Mouse (Mus musculus) testis, adult 2 months (tissue): ENCODE data around the gene Bicdl2. TPM values are rescaled to one million over a fixed set of nuclear protein-coding genes. Genes with fewer than 3 reads are reported as not detected.

ENCODE experiments used
- H3K27ac ChIP-seq: fragments of 200-500 bp; 2 replicates; pipeline ENCODE4 v1.5.1; 2012; ENCODE audit warnings: low read depth, low read length; ENCODE audit not compliant: control insufficient read depth, insufficient read depth
- H3K27me3 ChIP-seq: fragments of 200-500 bp; 2 replicates; pipeline ENCODE4 v1.6.1; 2012; ENCODE audit warnings: mild to moderate bottlenecking, low read length, moderate library complexity; ENCODE audit not compliant: control insufficient read depth, insufficient read depth
- H3K36me3 ChIP-seq: fragments of 200-500 bp; 2 replicates; pipeline ENCODE4 v1.6.1; 2012; ENCODE audit warnings: mild to moderate bottlenecking, low read length; ENCODE audit not compliant: control insufficient read depth, insufficient read depth
- H3K4me1 ChIP-seq: fragments of 200-500 bp; 2 replicates; pipeline ENCODE4 v1.6.1; 2012; ENCODE audit warnings: low read length; ENCODE audit not compliant: control insufficient read depth, insufficient read depth
- H3K4me3 ChIP-seq: fragments of 200-500 bp; 2 replicates; pipeline ENCODE4 v1.5.1; 2012; ENCODE audit warnings: low read depth, mild to moderate bottlenecking, low read length, moderate library complexity, mixed read lengths; ENCODE audit not compliant: control insufficient read depth
- CTCF ChIP-seq: fragments of 200-500 bp; IDR thresholded peaks from 2 replicates; pipeline ENCODE4 v1.5.1; 2012; ENCODE audit warnings: low read depth, mild to moderate bottlenecking, inconsistent platforms, low read length, moderate library complexity; ENCODE audit not compliant: control insufficient read depth, insufficient read depth, insufficient replicate concordance
- POLR2A ChIP-seq: fragments of 200-500 bp; IDR thresholded peaks from 2 replicates; pipeline ENCODE4 v1.6.1; 2012; ENCODE audit warnings: low read depth, mild to moderate bottlenecking, inconsistent platforms, low read length, moderate library complexity; ENCODE audit not compliant: control insufficient read depth
- polyA plus RNA-seq: library from polyadenylated mRNA; depleted of rRNA; stranded (reverse); fragments of >200 nt; gene quantifications from 2 replicates; pipeline ENCODE4 v1.2.3, GENCODE M21; 2012; rRNA removed

Bicdl2 gene
- 1.0 and 1.5 TPM in 2 replicates for polyA plus RNA-seq

DNA sequence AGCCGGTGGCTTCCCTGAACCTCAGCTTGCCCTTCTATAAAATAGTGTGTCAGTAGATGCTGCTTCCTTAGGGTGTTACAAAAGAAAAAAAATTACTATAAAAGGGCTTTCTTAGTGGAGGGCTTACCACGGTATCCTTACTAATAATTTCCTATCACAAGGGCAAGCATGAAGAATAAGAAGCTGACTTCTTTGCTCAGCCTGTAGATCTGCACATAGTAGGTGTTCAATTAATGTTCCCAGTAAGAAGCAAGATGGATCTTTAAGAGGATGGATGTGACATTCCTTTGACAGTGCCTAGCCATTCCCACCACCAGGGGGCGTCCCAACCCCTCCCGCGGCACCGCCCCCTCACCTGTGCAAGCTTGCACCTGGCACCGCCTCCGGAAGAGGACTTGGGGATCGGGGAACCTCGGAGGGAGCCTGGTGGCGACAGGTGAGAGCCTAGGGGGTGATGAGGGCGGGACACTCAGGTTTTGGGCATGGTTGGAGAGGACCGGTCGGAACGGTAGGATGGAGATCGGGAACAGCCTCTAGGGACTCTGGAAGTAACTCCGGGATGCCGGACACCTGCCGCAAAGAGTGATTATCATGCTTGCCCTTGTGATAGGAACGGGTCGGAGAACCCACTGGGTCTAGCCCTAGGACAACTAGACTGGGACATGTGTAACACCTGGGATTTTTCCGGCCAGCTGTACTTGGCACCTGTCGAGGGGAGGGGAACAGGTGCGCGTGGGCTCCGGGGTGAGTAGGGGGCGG is at the start of gene Bicdl2:
Gene Bicdl2 (plus strand): TSS at position 390 of the 759 bp plus-strand sequence.
- Histone ChIP-seq H3K36me3 (no peaks in the 10 kb centered on the region), H3K4me3 (no peak within 1 kb of the TSS; the same call in 1 of the 2 replicates), H3K4me1 (peaks cover 19% of the 10 kb centered on the region), H3K27me3 (no peaks in the 10 kb centered on the region), H3K27ac (no peak within 1 kb of the TSS)
- TF ChIP-seq CTCF: peak; percentile 70
- TF ChIP-seq POLR2A: no peak

DNA sequence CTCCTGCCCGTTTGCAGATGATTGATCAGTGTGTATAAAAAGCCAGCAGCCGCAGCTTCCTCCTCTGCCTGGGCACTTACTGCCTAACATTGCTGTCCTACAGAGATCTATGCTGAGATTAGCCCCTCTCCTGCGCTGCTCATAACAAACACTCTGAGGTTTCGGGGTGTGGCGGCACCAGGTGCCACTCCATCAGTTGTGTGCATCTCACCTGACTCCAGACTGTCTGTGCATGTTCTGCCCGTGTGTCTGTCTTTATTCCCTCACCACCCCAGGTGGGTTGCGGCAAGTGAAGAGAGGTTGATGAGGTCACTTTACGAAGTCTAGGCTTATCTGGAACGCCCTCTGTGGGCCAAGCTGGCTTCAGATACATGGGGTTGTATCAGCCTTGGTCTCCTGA is 43.2 kb upstream of the Bicdl2 start:
- H3K36me3 ChIP-seq: no peaks in the 10 kb centered on the region
- TF ChIP-seq CTCF: no peak
- no peak for TF ChIP-seq POLR2A
- no peak overlapping the region for H3K4me3 ChIP-seq
- no peaks in the 10 kb centered on the region for H3K4me1 ChIP-seq
- H3K27ac ChIP-seq: no peak overlapping the region
- H3K27me3 ChIP-seq: no peaks in the 10 kb centered on the region

DNA sequence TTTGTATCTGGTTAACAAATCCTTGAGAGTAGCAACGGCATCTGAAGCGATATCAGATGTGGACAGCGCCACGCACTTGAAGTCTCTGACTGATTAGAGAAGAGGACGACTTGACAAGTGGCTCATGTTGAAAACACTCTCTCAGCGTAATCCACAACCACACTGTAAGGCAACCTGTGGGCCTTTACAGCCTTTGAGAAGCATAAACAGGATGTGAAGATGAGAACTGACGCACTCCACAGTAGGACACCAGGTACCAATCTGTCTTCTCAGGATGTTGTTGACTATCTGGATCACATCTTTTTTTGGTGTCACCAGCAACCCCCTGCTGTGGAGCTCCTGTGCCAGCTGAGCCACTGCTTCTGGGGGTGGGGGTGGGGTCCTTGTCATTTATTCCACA is 40.0 kb upstream of the Bicdl2 start:
- Histone ChIP-seq H3K27ac (no peak overlapping the region), H3K4me3 (no peak overlapping the region), H3K27me3 (no peaks in the 10 kb centered on the region), H3K4me1 (no peaks in the 10 kb centered on the region), H3K36me3 (no peaks in the 10 kb centered on the region)
- TF ChIP-seq POLR2A: no peak
- no peak for TF ChIP-seq CTCF

DNA sequence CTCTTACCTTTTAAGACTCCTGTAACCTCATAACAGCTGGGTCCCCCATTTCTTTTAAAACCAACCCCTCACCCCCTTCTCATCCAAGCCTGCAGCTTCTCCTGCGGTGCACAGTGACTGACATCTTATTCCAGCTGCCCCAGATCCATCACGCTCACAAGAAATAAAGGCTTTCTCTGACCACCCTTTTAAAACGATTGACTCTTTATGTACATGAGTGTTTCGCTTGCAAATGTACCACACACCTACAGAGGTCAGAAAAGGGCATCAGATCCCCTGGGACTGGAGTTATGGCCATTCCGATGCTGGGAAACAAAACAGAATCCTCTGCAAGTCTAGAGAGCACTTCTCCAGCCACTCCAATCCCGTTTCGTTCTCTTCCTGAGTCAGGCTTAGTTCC is 32.5 kb upstream of the Bicdl2 start:
- H3K36me3 ChIP-seq: no peaks in the 10 kb centered on the region
- no peak overlapping the region for H3K27ac ChIP-seq
- H3K4me1 ChIP-seq: peaks cover 11% of the 10 kb centered on the region
- no peak overlapping the region for H3K4me3 ChIP-seq
- TF ChIP-seq CTCF (no peak), POLR2A (no peak)
- H3K27me3 ChIP-seq: no peaks in the 10 kb centered on the region

DNA sequence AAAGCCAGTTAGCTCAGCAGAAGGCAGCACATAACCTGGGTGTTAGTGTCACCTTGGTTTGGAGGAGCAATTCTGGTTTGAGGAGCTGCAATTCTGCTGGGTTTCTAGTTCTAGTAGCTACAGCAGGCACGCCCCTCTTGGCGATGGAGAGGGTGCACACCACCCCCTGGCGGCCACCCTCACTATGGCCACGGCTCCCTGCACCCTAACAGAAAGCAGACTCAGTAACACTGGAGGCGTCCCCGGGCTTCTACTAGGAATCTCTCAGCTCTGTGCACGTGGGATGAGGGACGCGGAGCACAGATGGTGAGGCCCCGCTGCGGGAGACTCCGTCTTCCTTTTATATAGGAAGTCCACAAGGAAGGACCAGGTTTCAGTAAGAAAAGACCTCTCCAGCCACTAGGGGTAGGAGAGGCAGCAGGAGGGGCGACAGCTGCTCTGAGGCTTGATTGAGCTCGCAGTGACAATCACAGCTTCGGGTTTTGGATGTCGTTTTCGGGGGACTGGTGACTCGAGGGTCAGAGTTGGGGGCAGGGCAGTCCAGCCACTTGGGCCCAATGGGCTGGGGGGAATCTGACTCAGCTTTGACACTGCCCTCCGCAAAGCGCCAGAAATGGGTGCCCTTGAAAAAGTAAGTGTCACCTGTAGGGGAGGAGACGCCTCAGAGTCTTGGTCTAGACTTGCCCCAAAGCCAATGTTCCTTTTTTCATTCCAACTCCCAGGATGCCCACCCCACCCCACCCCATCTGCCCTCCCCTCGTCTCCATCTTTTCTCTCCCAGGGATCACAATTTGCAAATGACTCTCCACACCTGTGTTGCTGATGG is 29.9 kb upstream of the Bicdl2 start:
- H3K4me1 ChIP-seq: peaks cover 11% of the 10 kb centered on the region
- no peaks in the 10 kb centered on the region for H3K36me3 ChIP-seq
- TF ChIP-seq CTCF (peak; percentile 78; the same call in 1 of the 2 replicates), POLR2A (no peak)
- peak overlapping the region; percentile 25 for H3K4me3 ChIP-seq
- no peaks in the 10 kb centered on the region for H3K27me3 ChIP-seq
- no peak overlapping the region for H3K27ac ChIP-seq

DNA sequence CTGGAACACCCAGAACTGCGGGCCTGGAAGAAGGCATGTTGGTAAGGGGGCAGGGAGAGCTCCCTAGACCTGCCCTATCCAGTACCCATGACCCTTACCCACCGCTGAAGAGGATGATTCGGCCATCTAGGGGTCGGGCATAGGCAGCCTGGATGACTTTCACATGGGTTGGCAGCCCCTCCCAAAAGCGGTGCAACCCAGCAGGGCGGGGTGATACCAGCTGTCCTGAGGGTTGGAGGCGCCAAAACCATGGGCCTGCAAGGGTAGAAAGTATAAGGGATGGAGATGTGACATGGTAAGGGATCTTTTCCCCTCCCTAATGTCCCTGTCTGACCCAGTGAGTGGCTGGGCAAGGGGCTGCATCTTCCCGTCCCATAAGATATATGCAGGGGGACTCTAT is 29.1 kb upstream of the Bicdl2 start:
- TF ChIP-seq POLR2A (no peak), CTCF (no peak)
- no peak overlapping the region for H3K27ac ChIP-seq
- no peaks in the 10 kb centered on the region for H3K36me3 ChIP-seq
- H3K4me3 ChIP-seq: no peak overlapping the region
- H3K4me1 ChIP-seq: peaks cover 11% of the 10 kb centered on the region
- H3K27me3 ChIP-seq: no peaks in the 10 kb centered on the region

DNA sequence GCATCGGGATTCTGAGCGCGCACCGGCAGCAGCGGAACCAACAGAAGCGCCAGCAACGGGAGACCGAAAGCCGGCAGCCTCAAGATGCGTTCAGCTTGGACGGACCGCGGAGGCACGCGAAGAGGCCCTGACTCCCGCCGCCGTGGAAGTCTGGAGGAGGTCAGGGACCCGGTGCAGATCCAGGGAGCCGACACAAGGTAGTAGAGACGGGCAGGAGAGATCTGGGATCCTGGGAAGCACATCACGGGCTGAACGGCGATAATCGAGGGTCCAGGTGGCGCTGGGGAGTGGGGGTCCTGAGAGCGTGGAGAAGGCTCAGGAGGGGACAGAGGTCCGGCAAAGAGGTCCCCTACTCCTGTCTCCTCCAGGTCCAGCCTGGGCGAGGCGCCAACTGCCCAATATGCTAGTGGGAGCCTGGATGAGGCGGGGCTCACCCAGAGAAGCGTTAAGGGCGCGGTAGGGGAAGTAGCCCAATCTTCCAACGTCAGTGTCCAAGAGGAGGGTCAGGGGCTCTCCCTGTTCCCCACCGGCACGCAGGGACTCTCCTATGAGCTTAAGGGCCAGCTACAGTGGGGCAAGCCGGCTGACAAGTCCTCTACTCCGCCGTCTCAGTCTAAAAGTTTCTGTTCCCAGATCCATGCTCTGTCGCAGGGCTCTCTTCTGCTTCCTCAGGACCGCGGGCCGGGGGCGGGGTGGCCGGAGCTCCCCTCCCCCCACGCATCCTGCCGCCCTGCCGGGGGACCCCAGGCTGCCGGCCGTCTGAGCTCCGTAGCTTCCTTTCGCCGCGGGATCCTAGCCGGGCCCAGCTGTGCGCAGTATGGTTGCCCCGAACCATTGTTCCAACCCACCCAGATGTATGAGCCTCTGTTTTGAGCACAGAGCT is 15.5 kb upstream of the Bicdl2 start, which contains the start of gene Mmp25:
Gene Mmp25 (minus strand): TSS at position 665 of the 883 bp plus-strand sequence.
- no peak for TF ChIP-seq CTCF
- TF ChIP-seq POLR2A: no peak
- no peaks in the 10 kb centered on the region for H3K36me3 ChIP-seq
- peaks cover 14% of the 10 kb centered on the region for H3K4me1 ChIP-seq
- peaks cover 3% of the 10 kb centered on the region; the same call in 1 of the 2 replicates for H3K27me3 ChIP-seq
- no peak within 1 kb of the TSS for H3K27ac ChIP-seq
- H3K4me3 ChIP-seq: peak within 1 kb of the TSS; percentile 32
